Mouse (Mus musculus): ENCODE results near the gene Vmn1r55.

- no peak for TF ChIP-seq MAFK (IDR thresholded peaks at IDR 0.05; ENCODE audit: insufficient read depth, low read depth, low read length)
- TF ChIP-seq CHD2 (IDR thresholded peaks at IDR 0.05; ENCODE audit: low read depth, low read length), result no peak
- no peak for TF ChIP-seq HCFC1 (IDR thresholded peaks at IDR 0.05; ENCODE audit: borderline replicate concordance, insufficient read depth, low read length)
Measured at GRCm38 (mm10) chr7:5081241-5081640, 68.2 kb downstream of the Vmn1r55 start.
